Mouse (Mus musculus): ENCODE measurements around the gene St6galnac3. TPM values are rescaled to one million over a fixed set of nuclear protein-coding genes. Genes with fewer than 3 reads are reported as not detected.

Gene St6galnac3
- polyA plus RNA-seq, 1 experiment from 2014 or later: 8.5 TPM

DNA sequence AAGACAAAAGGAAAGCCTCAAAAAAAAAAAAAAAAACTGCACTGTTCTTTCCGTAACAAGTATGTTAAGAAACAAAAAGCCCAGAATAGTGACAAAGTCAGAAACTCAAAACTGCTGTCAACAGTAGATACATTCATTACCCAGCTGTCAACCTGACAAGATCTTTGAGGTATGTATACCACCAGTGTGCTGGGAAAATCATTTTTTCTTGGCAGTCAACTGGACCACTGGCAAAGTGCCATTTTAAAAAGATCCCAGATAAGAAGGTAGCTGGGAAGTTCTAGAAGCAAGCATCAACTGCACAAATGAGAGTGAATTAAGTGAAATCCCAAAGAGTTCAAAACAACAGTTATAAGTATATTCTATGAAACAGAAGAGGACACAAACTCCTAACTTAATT lies 452.7 kb downstream of the St6galnac3 start:
- ATAC-seq: no peak

DNA sequence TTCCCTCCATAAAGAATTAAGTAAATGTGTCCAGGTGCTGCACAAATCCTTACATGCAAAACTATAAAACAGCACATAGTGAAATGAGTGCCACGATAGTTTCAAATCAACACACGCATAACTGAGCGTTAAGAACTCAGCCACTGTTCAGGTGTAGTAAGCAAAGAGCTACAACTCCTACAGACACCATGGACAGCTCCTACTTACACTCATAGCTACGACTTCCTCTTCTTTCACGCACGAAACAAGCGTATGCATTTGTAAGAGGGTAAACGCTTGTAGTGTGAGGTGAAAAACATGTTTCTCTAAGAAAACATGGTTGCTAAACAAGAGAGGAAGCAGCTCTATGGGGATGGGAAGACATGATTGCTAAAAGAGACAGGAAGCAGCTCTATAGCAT lies 457.6 kb downstream of the St6galnac3 start:
- no peak overlapping the region for H3K4me2 ChIP-seq (replicated peaks; ENCODE audit: low read depth)
- 39% methylated on average over 8 of the region's 8 CpGs for WGBS

More for the DNA sequence above, 452.7 kb downstream of the St6galnac3 start:
- TF ChIP-seq CTCF (IDR thresholded peaks at IDR 0.05; ENCODE audit: low read depth): no peak
- no peaks in the 10 kb centered on the region for H3K9me3 ChIP-seq (ENCODE audit: control insufficient read depth)
- 72% methylated on average over 1 of the region's 1 CpGs for WGBS
- no peaks in the 10 kb centered on the region for H3K27me3 ChIP-seq (replicated peaks; ENCODE audit: control insufficient read depth, insufficient read depth, low read length)
- H3K27ac ChIP-seq (ENCODE audit: low read depth, low read length): no peak overlapping the region
- H3K4me3 ChIP-seq (ENCODE audit: low read depth, low read length): no peak overlapping the region
- no peaks in the 10 kb centered on the region for H3K4me1 ChIP-seq (replicated peaks; ENCODE audit: control insufficient read depth, insufficient read depth, low read length)
- H3K9ac ChIP-seq (ENCODE audit: low read depth, low read length): no peak overlapping the region
- no peak overlapping the region for H3K4me2 ChIP-seq (replicated peaks; ENCODE audit: low read depth)
- H3K36me3 ChIP-seq (ENCODE audit: control insufficient read depth, insufficient read depth): no peaks in the 10 kb centered on the region

GRCm38 (mm10) chr3:153261985-153262384 lies 463.0 kb downstream of the St6galnac3 start:
- H3K4me2 ChIP-seq (replicated peaks; ENCODE audit: low read depth): no peak overlapping the region
- 80% methylated on average over 5 of the region's 5 CpGs for WGBS
- no peak for ATAC-seq
- no peak overlapping the region for H3K9ac ChIP-seq (ENCODE audit: low read depth, low read length)
- TF ChIP-seq CTCF (IDR thresholded peaks at IDR 0.05; ENCODE audit: low read depth): no peak
- no peaks in the 10 kb centered on the region for H3K4me1 ChIP-seq (replicated peaks; ENCODE audit: control insufficient read depth, insufficient read depth, low read length)
- no peaks in the 10 kb centered on the region for H3K36me3 ChIP-seq (ENCODE audit: control insufficient read depth, insufficient read depth)
- H3K27me3 ChIP-seq (replicated peaks; ENCODE audit: control insufficient read depth, insufficient read depth, low read length): no peaks in the 10 kb centered on the region
- no peak overlapping the region for H3K4me3 ChIP-seq (ENCODE audit: low read depth, low read length)
- H3K9me3 ChIP-seq (ENCODE audit: control insufficient read depth): no peaks in the 10 kb centered on the region
- H3K27ac ChIP-seq (ENCODE audit: low read depth, low read length): no peak overlapping the region

More for the DNA sequence above, 457.6 kb downstream of the St6galnac3 start:
- no peak overlapping the region for H3K27ac ChIP-seq (ENCODE audit: low read depth, low read length)
- no peaks in the 10 kb centered on the region for H3K27me3 ChIP-seq (replicated peaks; ENCODE audit: control insufficient read depth, insufficient read depth, low read length)
- H3K9me3 ChIP-seq (ENCODE audit: control insufficient read depth): no peaks in the 10 kb centered on the region
- no peaks in the 10 kb centered on the region for H3K36me3 ChIP-seq (ENCODE audit: control insufficient read depth, insufficient read depth)
- ATAC-seq: no peak
- TF ChIP-seq CTCF (IDR thresholded peaks at IDR 0.05; ENCODE audit: low read depth): no peak
- H3K4me3 ChIP-seq (ENCODE audit: low read depth, low read length): no peak overlapping the region
- no peaks in the 10 kb centered on the region for H3K4me1 ChIP-seq (replicated peaks; ENCODE audit: control insufficient read depth, insufficient read depth, low read length)
- no peak overlapping the region for H3K9ac ChIP-seq (ENCODE audit: low read depth, low read length)

DNA sequence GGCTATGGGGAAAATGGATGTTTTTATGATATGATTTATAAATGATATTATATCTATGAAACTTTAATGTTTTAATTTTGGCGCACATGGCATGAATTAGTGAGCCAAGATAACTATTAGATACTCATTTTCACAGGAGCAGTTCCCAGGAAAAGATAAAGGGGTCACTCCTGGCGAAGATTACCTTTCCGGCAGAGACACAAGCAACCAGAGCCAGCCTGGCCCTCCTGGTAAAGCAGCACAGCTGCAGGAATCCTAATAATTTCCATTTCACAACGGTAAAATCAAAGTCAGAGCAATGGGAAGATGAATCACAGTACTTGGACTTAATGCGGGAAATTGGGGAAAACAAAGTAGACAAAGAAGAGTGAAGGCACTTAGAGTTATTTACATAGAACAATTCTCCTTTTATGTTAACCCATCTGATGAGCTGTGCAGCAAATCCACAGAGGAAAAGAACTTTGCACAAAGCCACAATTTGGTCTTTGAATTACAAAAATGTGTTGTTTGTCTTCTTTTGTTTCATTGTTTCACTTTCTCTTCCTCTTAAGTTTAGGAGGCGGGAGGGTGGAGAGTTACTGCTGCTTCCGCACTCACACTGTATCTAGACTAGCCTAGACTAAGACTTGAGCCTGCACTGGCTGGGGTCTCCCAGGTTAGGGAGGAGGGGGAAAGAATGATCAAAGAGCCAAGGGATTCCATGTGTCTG lies 464.6 kb downstream of the St6galnac3 start:
- no peak for ATAC-seq
- H3K27ac ChIP-seq (ENCODE audit: low read depth, low read length): no peak overlapping the region
- H3K4me3 ChIP-seq (ENCODE audit: low read depth, low read length): no peak overlapping the region
- H3K4me2 ChIP-seq (replicated peaks; ENCODE audit: low read depth): no peak overlapping the region
- no peak for TF ChIP-seq CTCF (IDR thresholded peaks at IDR 0.05; ENCODE audit: low read depth)
- no peaks in the 10 kb centered on the region for H3K4me1 ChIP-seq (replicated peaks; ENCODE audit: control insufficient read depth, insufficient read depth, low read length)
- H3K36me3 ChIP-seq (ENCODE audit: control insufficient read depth, insufficient read depth): no peaks in the 10 kb centered on the region
- 65% methylated on average over 7 of the region's 7 CpGs for WGBS
- H3K27me3 ChIP-seq (replicated peaks; ENCODE audit: control insufficient read depth, insufficient read depth, low read length): no peaks in the 10 kb centered on the region
- no peaks in the 10 kb centered on the region for H3K9me3 ChIP-seq (ENCODE audit: control insufficient read depth)
- H3K9ac ChIP-seq (ENCODE audit: low read depth, low read length): no peak overlapping the region

- Histone ChIP-seq H3K27me3 (replicated peaks; ENCODE audit: control insufficient read depth, insufficient read depth, low read length) (no peaks in the 10 kb centered on the region), H3K4me1 (replicated peaks; ENCODE audit: control insufficient read depth, insufficient read depth, low read length) (no peaks in the 10 kb centered on the region), H3K4me2 (replicated peaks; ENCODE audit: low read depth) (no peak overlapping the region), H3K9me3 (ENCODE audit: control insufficient read depth) (no peaks in the 10 kb centered on the region), H3K27ac (ENCODE audit: low read depth, low read length) (no peak overlapping the region), H3K9ac (ENCODE audit: low read depth, low read length) (no peak overlapping the region), H3K4me3 (ENCODE audit: low read depth, low read length) (no peak overlapping the region), H3K36me3 (ENCODE audit: control insufficient read depth, insufficient read depth) (no peaks in the 10 kb centered on the region)
- no peak for TF ChIP-seq CTCF (IDR thresholded peaks at IDR 0.05; ENCODE audit: low read depth)
- 90% methylated on average over 8 of the region's 8 CpGs for WGBS
- ATAC-seq: no peak
Observed at GRCm38 (mm10) chr3:153255910-153256309, 469.1 kb downstream of the St6galnac3 start.

- H3K4me2 ChIP-seq (replicated peaks; ENCODE audit: low read depth): no peak overlapping the region
- no peaks in the 10 kb centered on the region for H3K9me3 ChIP-seq (ENCODE audit: control insufficient read depth)
- H3K9ac ChIP-seq (ENCODE audit: low read depth, low read length): no peak overlapping the region
- H3K27me3 ChIP-seq (replicated peaks; ENCODE audit: control insufficient read depth, insufficient read depth, low read length): no peaks in the 10 kb centered on the region
- H3K36me3 ChIP-seq (ENCODE audit: control insufficient read depth, insufficient read depth): no peaks in the 10 kb centered on the region
- no peaks in the 10 kb centered on the region for H3K4me1 ChIP-seq (replicated peaks; ENCODE audit: control insufficient read depth, insufficient read depth, low read length)
- H3K27ac ChIP-seq (ENCODE audit: low read depth, low read length): no peak overlapping the region
- H3K4me3 ChIP-seq (ENCODE audit: low read depth, low read length): no peak overlapping the region
- TF ChIP-seq CTCF (IDR thresholded peaks at IDR 0.05; ENCODE audit: low read depth): no peak
- 54% methylated on average over 3 of the region's 3 CpGs for WGBS
- ATAC-seq: no peak
Observed at GRCm38 (mm10) chr3:153251653-153252052, 473.3 kb downstream of the St6galnac3 start.

Data from intestine, postnatal 0 days (tissue).